Mouse (Mus musculus) small intestine, adult 2 months (tissue): Measurements from ENCODE around the gene Lrrc8c. TPM values are rescaled to one million over a fixed set of nuclear protein-coding genes. Genes with fewer than 3 reads are reported as not detected.

Experiments used
- H3K27ac ChIP-seq: fragments of 200-500 bp; 2 replicates; pipeline ENCODE4 v1.5.1; 2012; ENCODE audit warnings: low read depth, low read length, control low read depth, inconsistent platforms; ENCODE audit not compliant: insufficient read depth
- H3K27me3 ChIP-seq: fragments of 200-500 bp; 2 replicates; pipeline ENCODE4 v1.6.1; 2012; ENCODE audit warnings: mild to moderate bottlenecking, moderate library complexity, low read length, inconsistent platforms; ENCODE audit not compliant: control insufficient read depth, insufficient read depth
- H3K36me3 ChIP-seq: fragments of 200-500 bp; 2 replicates; pipeline ENCODE4 v1.6.1; 2012; ENCODE audit warnings: mild to moderate bottlenecking, low read length, control low read depth, inconsistent platforms; ENCODE audit not compliant: control insufficient read depth, insufficient read depth
- H3K4me1 ChIP-seq: fragments of 200-500 bp; 2 replicates; pipeline ENCODE4 v1.6.1; 2012; ENCODE audit warnings: low read length, inconsistent platforms, mixed read lengths; ENCODE audit not compliant: control insufficient read depth, insufficient read depth, insufficient read length
- H3K4me3 ChIP-seq: fragments of 200-500 bp; 2 replicates; pipeline ENCODE4 v1.5.1; 2012; ENCODE audit warnings: low read depth, mild to moderate bottlenecking, control low read depth, inconsistent platforms, low read length, moderate library complexity
- CTCF ChIP-seq: fragments of 200-500 bp; IDR thresholded peaks from 2 replicates; pipeline ENCODE4 v1.5.1; 2012; ENCODE audit warnings: low read depth, mild to moderate bottlenecking, control low read depth, inconsistent platforms, low read length, moderate library complexity, mixed read lengths; ENCODE audit not compliant: insufficient replicate concordance, insufficient read length; ENCODE audit errors: extremely low read depth
- POLR2A ChIP-seq: fragments of 200-500 bp; IDR thresholded peaks from 2 replicates; pipeline ENCODE4 v1.6.1; 2012; ENCODE audit warnings: low read depth, mild to moderate bottlenecking, control low read depth, inconsistent platforms, low read length, moderate library complexity
- WGBS: fragments of 180-500 bp; shearing (Covaris S2); methylation state at CpG from one replicate; pipeline ENCODE4 v1.1.7; 2018; 5-methylcytosine and 5-hydroxymethylcytosine counted together
- polyA plus RNA-seq: library from polyadenylated mRNA; depleted of rRNA; stranded (reverse); fragments of >200 nt; gene quantifications from 2 replicates; pipeline ENCODE4 v1.2.3, GENCODE M21; 2012

The Lrrc8c gene
- polyA plus RNA-seq, 1 experiment, result 7.6 TPM

DNA sequence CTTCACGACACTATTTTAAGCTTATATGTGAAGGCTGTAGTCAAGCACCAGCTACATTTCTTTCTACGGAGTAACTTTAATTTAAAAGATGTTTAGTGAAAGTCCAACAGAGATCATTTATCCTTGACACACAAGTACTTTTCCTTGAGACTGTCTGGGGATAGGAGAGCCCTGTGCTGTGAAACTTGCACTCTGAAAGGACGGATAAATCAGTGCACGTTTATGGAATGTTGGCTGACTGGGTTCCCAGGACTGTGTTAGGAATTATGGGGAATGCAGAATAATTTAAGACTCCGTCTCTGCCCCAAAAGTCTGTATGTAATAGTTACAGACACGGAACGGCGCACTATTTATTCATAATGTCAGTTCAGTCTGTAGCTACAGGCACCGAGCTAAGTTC lies 74.4 kb downstream of the Lrrc8c start:
- TF ChIP-seq CTCF (no peak), POLR2A (no peak)
- WGBS, result 88% methylated on average over 9 of the region's 9 CpGs
- no peaks in the 10 kb centered on the region for H3K4me1 ChIP-seq
- no peak overlapping the region for H3K4me3 ChIP-seq
- H3K27me3 ChIP-seq, result no peaks in the 10 kb centered on the region
- H3K36me3 ChIP-seq, result no peaks in the 10 kb centered on the region
- H3K27ac ChIP-seq, result no peak overlapping the region

DNA sequence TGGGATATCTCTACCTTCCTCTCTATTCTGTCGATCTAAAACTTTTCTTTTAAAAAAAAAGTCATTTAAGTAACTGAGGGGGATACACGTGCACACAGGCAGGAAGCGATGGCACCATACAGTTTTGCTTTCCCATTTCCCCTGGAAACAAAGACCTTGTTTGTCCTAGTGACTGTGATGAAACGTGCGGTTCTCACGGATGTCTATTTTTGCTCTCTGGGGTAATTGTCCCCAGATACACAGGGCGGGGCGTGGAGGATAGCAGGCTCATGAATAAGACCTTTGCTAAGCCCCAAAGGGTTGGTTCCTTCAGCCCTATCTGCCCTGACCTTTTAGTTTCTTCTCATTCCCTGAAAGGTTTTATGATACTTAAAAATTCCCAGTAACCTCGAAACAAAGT lies 79.7 kb downstream of the Lrrc8c start:
- TF ChIP-seq CTCF (no peak), POLR2A (no peak)
- no peak overlapping the region for H3K4me3 ChIP-seq
- WGBS, result 31% methylated on average over 9 of the region's 9 CpGs
- H3K4me1 ChIP-seq, result 0 out of 2 replicates have a peak, but pooled peaks cover 4% of the 10 kb centered on the region
- H3K27me3 ChIP-seq, result no peaks in the 10 kb centered on the region
- H3K27ac ChIP-seq, result no peak overlapping the region
- H3K36me3 ChIP-seq, result no peaks in the 10 kb centered on the region

DNA sequence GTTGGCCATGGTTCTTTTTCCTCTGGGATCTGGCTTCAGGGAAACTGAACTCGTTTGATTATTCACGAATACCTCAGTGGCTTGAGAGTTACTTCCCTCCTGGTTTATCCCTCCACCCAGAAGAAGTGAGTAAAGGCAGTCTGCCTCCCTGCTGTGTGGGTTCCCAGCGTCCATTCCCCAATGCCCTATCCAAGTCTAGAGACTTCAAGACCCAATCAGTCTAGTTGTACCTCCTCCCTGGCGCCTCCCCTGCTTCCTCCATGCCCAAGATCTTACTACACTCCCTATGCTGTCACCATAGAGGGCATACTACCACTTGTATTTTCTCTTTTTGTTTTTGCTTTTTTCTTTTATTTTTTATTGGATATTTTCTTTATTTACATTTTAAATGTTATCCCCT lies 80.1 kb downstream of the Lrrc8c start:
- no peak for TF ChIP-seq POLR2A
- no peak for TF ChIP-seq CTCF
- H3K27me3 ChIP-seq, result no peaks in the 10 kb centered on the region
- no peak overlapping the region for H3K27ac ChIP-seq
- no peaks in the 10 kb centered on the region for H3K36me3 ChIP-seq
- WGBS, result 54% methylated on average over 4 of the region's 4 CpGs
- 0 out of 2 replicates have a peak, but pooled peaks cover 4% of the 10 kb centered on the region for H3K4me1 ChIP-seq
- H3K4me3 ChIP-seq, result no peak overlapping the region

DNA sequence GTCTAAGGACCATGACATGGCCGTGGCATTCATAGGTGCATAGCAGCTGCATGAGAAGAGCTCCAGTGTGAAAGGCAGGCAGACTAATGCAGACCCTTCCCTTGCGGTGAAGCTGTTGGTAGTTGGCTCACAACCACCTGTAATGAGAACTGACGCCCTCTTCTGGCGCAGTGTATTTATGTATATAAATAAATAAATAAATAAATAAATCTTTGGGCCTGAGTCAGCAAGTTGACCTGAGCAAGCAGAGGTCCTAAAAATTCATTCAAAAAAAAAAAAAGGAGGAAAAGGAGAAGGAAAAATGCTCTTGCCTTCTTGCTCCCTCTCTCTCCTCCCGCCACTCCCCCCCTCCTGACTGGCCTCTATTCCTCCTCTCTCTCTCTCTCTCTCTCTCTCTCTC lies 81.8 kb downstream of the Lrrc8c start:
- Histone ChIP-seq H3K4me1 (0 out of 2 replicates have a peak, but pooled peaks cover 4% of the 10 kb centered on the region), H3K27me3 (no peaks in the 10 kb centered on the region), H3K4me3 (no peak overlapping the region), H3K27ac (no peak overlapping the region), H3K36me3 (no peaks in the 10 kb centered on the region)
- TF ChIP-seq POLR2A (no peak), CTCF (no peak)
- WGBS, result 83% methylated on average over 4 of the region's 5 CpGs

DNA sequence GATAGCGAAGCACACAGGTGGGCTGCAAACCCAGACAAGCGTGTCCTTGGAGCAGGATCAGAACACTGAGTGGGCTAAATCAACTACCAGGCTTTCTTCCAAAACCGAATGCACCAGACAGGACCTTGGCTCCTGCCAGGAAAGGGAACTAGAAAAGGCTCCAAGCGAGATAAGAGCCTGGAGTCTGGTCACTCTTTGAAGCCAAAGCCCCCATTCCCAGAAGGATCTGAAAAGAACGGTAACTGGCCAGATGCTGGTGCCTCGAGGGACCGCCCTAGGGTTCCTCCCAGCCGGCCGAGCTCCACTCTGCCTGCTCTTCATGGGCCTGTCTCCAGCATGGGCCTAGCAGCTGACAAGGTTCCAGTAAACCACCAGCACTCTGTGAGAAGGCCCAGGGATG lies 83.4 kb downstream of the Lrrc8c start:
- Histone ChIP-seq H3K27me3 (no peaks in the 10 kb centered on the region), H3K27ac (no peak overlapping the region), H3K4me3 (no peak overlapping the region), H3K36me3 (peaks cover 3% of the 10 kb centered on the region; the same call in 1 of the 2 replicates), H3K4me1 (0 out of 2 replicates have a peak, but pooled peaks cover 4% of the 10 kb centered on the region)
- TF ChIP-seq POLR2A (no peak), CTCF (no peak)
- WGBS, result 79% methylated on average over 9 of the region's 9 CpGs

DNA sequence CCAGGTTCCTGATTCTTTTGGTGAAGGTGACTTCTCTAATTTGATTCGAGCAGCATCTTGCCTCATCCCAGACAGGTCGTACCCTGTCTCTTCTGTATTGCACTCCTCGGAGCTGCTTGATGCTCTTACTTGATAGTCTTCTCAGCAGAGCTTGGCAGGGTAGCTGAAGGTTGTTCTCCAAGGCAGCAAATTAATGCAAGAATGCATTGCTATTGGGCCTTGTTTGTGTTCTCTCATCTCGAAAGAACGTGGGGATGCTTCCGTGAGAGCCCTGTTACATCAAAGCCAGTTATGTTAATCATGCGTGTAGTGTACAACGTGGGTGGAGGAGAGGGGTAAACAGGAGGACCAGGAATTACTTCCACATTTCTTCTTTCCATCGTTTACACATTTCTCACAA lies 86.5 kb downstream of the Lrrc8c start:
- H3K27me3 ChIP-seq, result no peaks in the 10 kb centered on the region
- TF ChIP-seq POLR2A (no peak), CTCF (no peak)
- 0 out of 2 replicates have a peak, but pooled peaks cover 2% of the 10 kb centered on the region for H3K4me1 ChIP-seq
- WGBS, result 78% methylated on average over 9 of the region's 9 CpGs
- H3K27ac ChIP-seq, result no peak overlapping the region
- H3K4me3 ChIP-seq, result no peak overlapping the region
- peaks cover 3% of the 10 kb centered on the region; the same call in 1 of the 2 replicates for H3K36me3 ChIP-seq

DNA sequence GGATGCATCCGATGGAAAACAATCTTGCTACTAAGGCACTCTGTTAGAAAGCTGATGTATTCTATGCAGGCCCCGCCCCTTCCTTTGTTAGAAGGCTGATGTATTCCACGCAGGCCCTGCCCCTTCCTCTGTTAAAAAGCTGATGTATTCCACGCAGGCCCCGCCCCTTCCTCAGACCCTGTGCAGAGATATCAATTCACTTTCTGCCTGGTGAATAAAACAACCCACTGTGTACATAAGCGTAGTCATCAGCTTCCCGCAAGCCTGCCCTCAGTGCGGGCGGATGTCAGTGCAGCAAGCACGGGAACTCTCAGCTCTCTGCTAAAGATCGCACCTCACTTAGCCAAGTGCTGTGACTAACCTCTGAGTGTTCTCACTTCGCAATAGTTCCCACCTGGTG lies 90.5 kb downstream of the Lrrc8c start:
- Histone ChIP-seq H3K27me3 (no peaks in the 10 kb centered on the region), H3K4me3 (no peak overlapping the region), H3K27ac (no peak overlapping the region), H3K36me3 (peaks cover 3% of the 10 kb centered on the region; the same call in 1 of the 2 replicates), H3K4me1 (peaks cover 7% of the 10 kb centered on the region)
- 66% methylated on average over 12 of the region's 12 CpGs for WGBS
- no peak for TF ChIP-seq CTCF
- no peak for TF ChIP-seq POLR2A

DNA sequence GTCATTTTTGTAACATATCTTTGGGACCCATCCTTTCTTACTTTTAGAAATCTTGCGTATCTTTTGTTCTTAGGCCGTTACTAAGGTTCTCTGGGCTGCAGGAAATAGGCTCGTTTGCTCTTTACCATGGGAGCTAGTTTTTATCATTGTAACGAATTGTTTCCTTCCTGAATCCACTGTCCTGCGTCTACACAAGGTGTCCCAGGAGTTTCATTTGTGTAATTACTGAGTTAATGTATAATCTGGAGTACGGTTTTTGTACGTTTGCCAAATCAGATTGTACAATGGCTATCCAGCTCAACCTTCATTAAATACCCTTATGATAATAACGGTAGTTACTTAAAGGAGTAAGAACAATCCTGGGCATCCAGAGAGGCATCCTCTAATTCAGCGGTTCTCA lies 93.8 kb downstream of the Lrrc8c start:
- TF ChIP-seq CTCF (no peak), POLR2A (no peak)
- Histone ChIP-seq H3K36me3 (no peaks in the 10 kb centered on the region; the same call in 1 of the 2 replicates), H3K4me3 (no peak overlapping the region), H3K27me3 (no peaks in the 10 kb centered on the region), H3K4me1 (peaks cover 9% of the 10 kb centered on the region), H3K27ac (no peak overlapping the region)
- 25% methylated on average over 9 of the region's 9 CpGs for WGBS
